Mouse (Mus musculus) small intestine, adult 2 months (tissue): ENCODE results near the gene Prr19. TPM values are rescaled to one million over a fixed set of nuclear protein-coding genes. Genes with fewer than 3 reads are reported as not detected.

Source experiments
- H3K27ac ChIP-seq: fragments of 200-500 bp; 2 replicates; pipeline ENCODE4 v1.5.1; 2012; ENCODE audit warnings: low read depth, low read length, control low read depth, inconsistent platforms; ENCODE audit not compliant: insufficient read depth
- H3K27me3 ChIP-seq: fragments of 200-500 bp; 2 replicates; pipeline ENCODE4 v1.6.1; 2012; ENCODE audit warnings: mild to moderate bottlenecking, moderate library complexity, low read length, inconsistent platforms; ENCODE audit not compliant: control insufficient read depth, insufficient read depth
- H3K36me3 ChIP-seq: fragments of 200-500 bp; 2 replicates; pipeline ENCODE4 v1.6.1; 2012; ENCODE audit warnings: mild to moderate bottlenecking, low read length, control low read depth, inconsistent platforms; ENCODE audit not compliant: control insufficient read depth, insufficient read depth
- H3K4me1 ChIP-seq: fragments of 200-500 bp; 2 replicates; pipeline ENCODE4 v1.6.1; 2012; ENCODE audit warnings: low read length, inconsistent platforms, mixed read lengths; ENCODE audit not compliant: control insufficient read depth, insufficient read depth, insufficient read length
- H3K4me3 ChIP-seq: fragments of 200-500 bp; 2 replicates; pipeline ENCODE4 v1.5.1; 2012; ENCODE audit warnings: low read depth, mild to moderate bottlenecking, control low read depth, inconsistent platforms, low read length, moderate library complexity
- CTCF ChIP-seq: fragments of 200-500 bp; IDR thresholded peaks from 2 replicates; pipeline ENCODE4 v1.5.1; 2012; ENCODE audit warnings: low read depth, mild to moderate bottlenecking, control low read depth, inconsistent platforms, low read length, moderate library complexity, mixed read lengths; ENCODE audit not compliant: insufficient replicate concordance, insufficient read length; ENCODE audit errors: extremely low read depth
- POLR2A ChIP-seq: fragments of 200-500 bp; IDR thresholded peaks from 2 replicates; pipeline ENCODE4 v1.6.1; 2012; ENCODE audit warnings: low read depth, mild to moderate bottlenecking, control low read depth, inconsistent platforms, low read length, moderate library complexity
- WGBS: fragments of 180-500 bp; shearing (Covaris S2); methylation state at CpG from one replicate; pipeline ENCODE4 v1.1.7; 2018; 5-methylcytosine and 5-hydroxymethylcytosine counted together
- polyA plus RNA-seq: library from polyadenylated mRNA; depleted of rRNA; stranded (reverse); fragments of >200 nt; gene quantifications from 2 replicates; pipeline ENCODE4 v1.2.3, GENCODE M21; 2012

Prr19 gene
- polyA plus RNA-seq, 1 experiment, result not detected

GRCm38 (mm10) chr7:25288721-25289120 is 12.5 kb upstream of the Prr19 start:
- 89% methylated on average over 3 of the region's 3 CpGs for WGBS
- no peak overlapping the region for H3K27ac ChIP-seq
- TF ChIP-seq CTCF (no peak), POLR2A (no peak)
- peaks cover 12% of the 10 kb centered on the region for H3K4me1 ChIP-seq
- H3K36me3 ChIP-seq, result peaks cover 76% of the 10 kb centered on the region
- no peaks in the 10 kb centered on the region for H3K27me3 ChIP-seq
- H3K4me3 ChIP-seq, result no peak overlapping the region

DNA sequence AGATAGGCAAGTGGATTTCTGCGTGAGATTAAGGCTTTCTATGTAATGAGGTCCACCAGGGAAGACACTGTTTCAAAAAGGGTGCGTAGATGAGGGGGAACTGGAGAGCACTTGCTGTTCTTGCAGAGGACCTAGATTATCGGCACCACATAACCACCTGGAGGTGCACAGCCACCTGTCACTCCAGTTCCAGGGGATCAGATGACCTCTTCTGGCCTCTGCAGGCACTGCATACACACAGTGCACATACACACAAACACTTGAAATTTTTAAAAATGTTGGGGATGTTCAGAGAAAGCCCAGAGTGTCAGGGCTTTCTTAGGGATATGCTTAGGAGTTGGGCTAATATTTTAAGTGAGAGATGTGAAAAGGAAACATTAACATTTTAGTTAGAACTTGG is 11.3 kb upstream of the Prr19 start:
- no peak for TF ChIP-seq CTCF
- TF ChIP-seq POLR2A, result no peak
- H3K4me3 ChIP-seq, result no peak overlapping the region
- 96% methylated on average over 3 of the region's 3 CpGs for WGBS
- H3K27ac ChIP-seq, result no peak overlapping the region
- no peaks in the 10 kb centered on the region for H3K27me3 ChIP-seq
- H3K4me1 ChIP-seq, result peaks cover 10% of the 10 kb centered on the region
- H3K36me3 ChIP-seq, result peaks cover 81% of the 10 kb centered on the region

GRCm38 (mm10) chr7:25290463-25290862 is 10.7 kb upstream of the Prr19 start:
- no peak for TF ChIP-seq CTCF
- no peak for TF ChIP-seq POLR2A
- peaks cover 10% of the 10 kb centered on the region for H3K4me1 ChIP-seq
- no peak overlapping the region for H3K4me3 ChIP-seq
- H3K27ac ChIP-seq, result no peak overlapping the region
- H3K36me3 ChIP-seq, result peaks cover 77% of the 10 kb centered on the region
- WGBS, result 88% methylated on average over 1 of the region's 1 CpGs
- H3K27me3 ChIP-seq, result no peaks in the 10 kb centered on the region

DNA sequence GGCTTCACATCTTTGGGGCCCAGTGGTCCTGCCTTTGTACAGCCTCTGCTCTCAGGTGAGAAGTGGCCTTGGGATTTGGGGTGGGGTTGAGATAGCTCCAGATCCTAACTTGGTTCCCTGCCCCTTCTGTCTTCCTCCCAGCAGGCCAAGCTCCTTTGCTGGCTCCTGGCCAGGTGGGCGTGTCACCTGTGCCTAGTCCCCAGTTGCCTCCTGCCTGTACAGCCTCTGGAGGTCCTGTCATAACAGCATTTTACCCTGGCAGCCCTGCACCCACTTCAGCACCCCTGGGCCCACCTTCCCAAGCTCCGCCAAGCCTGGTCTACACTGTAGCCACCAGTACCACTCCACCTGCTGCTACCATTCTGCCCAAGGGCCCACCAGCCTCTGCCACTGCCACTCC is 10.3 kb upstream of the Prr19 start:
- TF ChIP-seq CTCF, result no peak
- WGBS, result 57% methylated on average over 2 of the region's 2 CpGs
- H3K4me1 ChIP-seq, result peaks cover 11% of the 10 kb centered on the region
- peaks cover 75% of the 10 kb centered on the region for H3K36me3 ChIP-seq
- no peak overlapping the region for H3K4me3 ChIP-seq
- H3K27me3 ChIP-seq, result no peaks in the 10 kb centered on the region
- no peak overlapping the region for H3K27ac ChIP-seq

- TF ChIP-seq CTCF (no peak), POLR2A (no peak)
- Histone ChIP-seq H3K4me1 (peaks cover 15% of the 10 kb centered on the region), H3K4me3 (no peak overlapping the region), H3K27ac (no peak overlapping the region), H3K36me3 (peaks cover 63% of the 10 kb centered on the region), H3K27me3 (no peaks in the 10 kb centered on the region)
- 48% methylated on average over 7 of the region's 7 CpGs for WGBS
Measured at GRCm38 (mm10) chr7:25292107-25292506, 9.1 kb upstream of the Prr19 start.

DNA sequence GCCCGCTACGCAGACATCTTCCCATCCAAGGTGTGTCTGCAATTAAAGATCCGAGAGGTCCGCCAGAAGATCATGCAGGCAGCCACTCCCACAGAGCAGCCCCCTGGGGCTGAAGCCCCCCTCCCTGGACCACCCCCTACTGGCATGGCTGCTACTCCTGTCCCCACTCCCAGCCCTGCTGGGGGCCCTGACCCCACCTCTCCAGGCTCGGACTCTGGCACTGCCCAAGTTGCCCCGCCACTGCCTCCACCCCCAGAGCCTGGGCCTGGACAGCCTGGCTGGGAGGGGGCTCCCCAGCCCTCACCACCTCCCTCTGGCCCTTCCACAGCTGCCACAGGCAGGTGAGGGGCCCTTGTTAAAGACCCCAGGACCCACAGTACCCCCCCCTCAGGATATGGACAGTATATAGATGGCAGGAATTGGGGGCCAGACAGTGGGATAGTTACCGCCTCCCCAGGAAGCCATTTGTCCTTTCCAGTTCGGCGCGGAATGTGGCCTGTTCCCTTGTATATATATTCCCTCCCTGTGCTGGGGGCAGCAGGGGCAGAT is 7.9 kb upstream of the Prr19 start:
- peaks cover 52% of the 10 kb centered on the region for H3K36me3 ChIP-seq
- peaks cover 15% of the 10 kb centered on the region for H3K4me1 ChIP-seq
- 93% methylated on average over 9 of the region's 10 CpGs for WGBS
- no peak overlapping the region for H3K4me3 ChIP-seq
- H3K27ac ChIP-seq, result no peak overlapping the region
- TF ChIP-seq POLR2A (no peak), CTCF (no peak)
- no peaks in the 10 kb centered on the region for H3K27me3 ChIP-seq

DNA sequence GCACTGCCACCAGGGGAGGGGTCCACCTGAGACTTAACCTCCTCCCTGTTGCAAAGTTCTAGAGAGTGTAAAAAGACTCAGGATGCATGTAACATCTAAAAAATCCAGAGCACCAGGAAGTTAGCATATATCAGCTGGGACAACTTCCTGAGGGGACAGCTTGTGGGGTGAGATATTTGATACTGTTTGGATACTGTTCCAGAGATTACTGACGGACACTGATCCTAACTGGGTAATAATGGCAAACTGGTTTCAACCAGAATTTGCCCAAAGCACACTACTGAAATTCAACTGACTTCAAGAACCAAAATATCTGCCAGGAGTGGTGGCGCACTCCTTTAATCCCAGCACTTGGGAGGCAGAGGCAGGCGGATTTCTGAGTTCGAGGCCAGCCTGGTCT is 6.7 kb upstream of the Prr19 start:
- TF ChIP-seq POLR2A (no peak), CTCF (no peak)
- no peaks in the 10 kb centered on the region for H3K27me3 ChIP-seq
- H3K4me1 ChIP-seq, result peaks cover 15% of the 10 kb centered on the region
- H3K27ac ChIP-seq, result no peak overlapping the region
- H3K4me3 ChIP-seq, result no peak overlapping the region
- WGBS, result 87% methylated on average over 4 of the region's 4 CpGs
- peaks cover 41% of the 10 kb centered on the region for H3K36me3 ChIP-seq
